Mouse (Mus musculus) right cerebral cortex, postnatal 36 days (tissue): ENCODE data around the gene Timmdc1.
"Not testable (repeated sequence)": the region's sequence is repeated elsewhere in the genome, so short reads cannot be mapped to it uniquely, and the experiment has no call there.

Source experiments
- DNase-seq, 2 experiments: peaks; one replicate each; pipeline ENCODE4 v3.0.0; 2022; ENCODE audit warnings: low spot score in 2 of 2, mixed read lengths in 1 of 2

Gene Timmdc1

DNA sequence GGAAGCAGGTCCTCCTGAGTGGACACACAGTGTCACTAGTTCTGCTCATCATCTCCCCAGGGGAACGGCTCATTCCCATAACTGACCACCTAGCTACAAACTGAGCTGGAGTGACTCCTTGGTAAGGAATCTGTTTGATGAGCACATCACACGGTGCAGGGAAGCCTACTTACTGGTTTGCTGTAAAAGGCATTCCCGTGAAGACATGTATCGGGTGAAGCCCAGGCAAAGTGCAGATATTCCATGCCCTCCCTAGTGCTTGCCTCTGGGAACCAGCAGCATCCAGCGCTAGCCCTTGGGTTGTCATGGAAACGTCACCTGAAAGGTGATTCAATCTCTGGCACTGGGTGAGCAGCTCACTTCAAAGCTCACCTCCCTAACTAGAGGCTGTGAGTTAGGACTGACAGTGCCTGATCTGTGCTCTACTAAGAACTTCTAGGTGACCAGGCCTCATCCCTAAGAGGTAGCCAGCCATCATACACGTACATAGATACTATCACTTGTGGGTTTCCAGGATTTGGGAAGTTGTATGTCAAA, 25.8 kb downstream of the Timmdc1 start:
- no peak for DNase-seq

DNA sequence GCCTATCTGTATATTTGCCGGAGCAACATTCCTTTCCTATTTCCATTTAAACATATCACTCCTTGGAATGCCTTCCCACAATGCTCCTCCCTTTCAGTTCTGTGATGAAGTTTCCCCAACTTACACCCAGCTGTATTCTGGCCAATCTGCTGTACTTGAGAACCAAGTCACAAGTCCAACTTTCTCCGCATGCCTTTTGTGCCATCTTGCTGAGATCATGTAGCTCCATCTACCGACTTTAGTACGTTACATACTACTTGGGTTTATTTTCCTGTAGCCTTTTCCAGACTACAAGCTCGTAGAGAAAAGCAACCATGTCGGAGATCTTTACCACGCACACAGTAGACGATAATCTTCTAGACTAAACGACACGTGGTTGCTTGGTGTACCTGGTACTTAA, 28.6 kb downstream of the Timmdc1 start:
- DNase-seq: no peak

DNA sequence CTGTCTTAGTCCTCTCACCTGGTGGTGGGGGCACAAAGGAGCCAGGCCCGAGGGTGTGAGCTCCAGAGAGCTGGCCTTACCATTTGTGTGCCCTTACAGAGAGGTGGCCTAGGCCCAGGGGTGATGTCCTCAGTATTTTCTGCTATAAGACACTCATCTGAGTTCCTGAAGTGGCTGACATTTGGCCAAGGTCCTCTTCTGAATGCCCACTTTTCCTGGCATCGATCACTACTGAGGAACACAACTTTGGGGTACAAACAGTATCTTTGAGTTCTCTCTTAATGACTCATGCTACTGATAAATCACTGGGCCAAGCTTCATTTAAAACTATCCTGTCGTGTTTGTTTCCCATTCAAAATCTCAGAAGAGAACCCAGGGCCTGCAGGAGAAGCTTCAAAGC, 29.9 kb downstream of the Timmdc1 start:
- no peak for DNase-seq

GRCm38 (mm10) chr16:38483582-38484309, 38.7 kb downstream of the Timmdc1 start:
- no peak for DNase-seq

DNA sequence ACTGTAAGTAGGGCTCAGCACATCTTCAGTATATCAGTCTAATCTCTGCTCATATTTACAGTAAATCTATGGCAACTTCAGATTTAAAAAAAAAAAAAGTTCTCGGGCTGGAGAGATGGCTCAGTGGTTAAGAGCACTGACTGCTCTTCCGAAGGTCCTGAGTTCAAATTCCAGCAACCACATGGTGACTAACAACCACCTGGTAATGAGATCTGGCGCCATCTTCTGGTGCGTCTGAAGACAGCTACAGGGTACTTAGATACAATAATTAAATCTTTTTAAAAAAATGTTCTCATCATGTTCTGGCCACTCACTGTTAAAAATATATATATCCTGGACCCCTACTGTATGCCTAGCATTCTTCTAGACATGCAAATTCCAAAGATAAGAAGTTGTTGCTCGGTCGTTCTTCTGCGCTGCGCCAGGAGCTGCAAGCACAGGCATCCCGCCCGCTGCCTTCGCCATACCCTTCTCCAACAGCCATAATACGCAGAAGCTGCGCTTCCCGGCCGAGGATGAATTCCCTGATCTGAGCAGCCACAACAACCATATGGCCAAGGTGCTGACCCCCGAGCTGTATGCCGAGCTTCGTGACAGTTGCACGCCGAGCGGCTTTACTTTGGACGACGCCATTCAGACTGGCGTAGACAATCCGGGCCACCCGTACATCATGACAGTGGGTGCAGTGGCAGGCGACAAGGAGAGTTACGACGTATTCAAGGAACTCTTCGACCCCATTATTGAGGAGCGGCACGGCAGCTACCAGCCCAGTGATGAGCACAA, 39.5 kb downstream of the Timmdc1 start:
- DNase-seq: no peak

- DNase-seq: no peak
Measured at GRCm38 (mm10) chr16:38481327-38481726, 41.1 kb downstream of the Timmdc1 start.

- DNase-seq: no peak
Measured at GRCm38 (mm10) chr16:38478296-38478695, 44.2 kb downstream of the Timmdc1 start.

DNA sequence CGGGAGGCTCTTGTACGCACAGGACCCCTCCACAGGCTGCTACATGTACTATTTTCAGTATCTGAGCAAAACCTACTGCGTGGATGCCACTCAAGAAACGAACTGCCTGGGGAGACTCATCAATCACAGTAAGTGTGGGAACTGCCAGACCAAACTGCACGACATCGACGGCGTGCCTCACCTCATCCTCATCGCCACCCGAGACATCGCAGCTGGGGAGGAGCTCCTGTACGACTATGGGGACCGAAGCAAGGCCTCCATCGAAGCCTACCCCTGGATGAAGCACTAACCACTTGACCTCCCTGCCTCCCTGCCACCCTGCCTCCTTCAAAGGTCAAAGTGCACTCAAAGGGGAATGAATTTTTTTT, 45.2 kb downstream of the Timmdc1 start:
- not testable (repeated sequence) for DNase-seq

GRCm38 (mm10) chr16:38476312-38477240, 45.9 kb downstream of the Timmdc1 start:
- DNase-seq: peak in 1 of 2 experiments; percentile 28

DNA sequence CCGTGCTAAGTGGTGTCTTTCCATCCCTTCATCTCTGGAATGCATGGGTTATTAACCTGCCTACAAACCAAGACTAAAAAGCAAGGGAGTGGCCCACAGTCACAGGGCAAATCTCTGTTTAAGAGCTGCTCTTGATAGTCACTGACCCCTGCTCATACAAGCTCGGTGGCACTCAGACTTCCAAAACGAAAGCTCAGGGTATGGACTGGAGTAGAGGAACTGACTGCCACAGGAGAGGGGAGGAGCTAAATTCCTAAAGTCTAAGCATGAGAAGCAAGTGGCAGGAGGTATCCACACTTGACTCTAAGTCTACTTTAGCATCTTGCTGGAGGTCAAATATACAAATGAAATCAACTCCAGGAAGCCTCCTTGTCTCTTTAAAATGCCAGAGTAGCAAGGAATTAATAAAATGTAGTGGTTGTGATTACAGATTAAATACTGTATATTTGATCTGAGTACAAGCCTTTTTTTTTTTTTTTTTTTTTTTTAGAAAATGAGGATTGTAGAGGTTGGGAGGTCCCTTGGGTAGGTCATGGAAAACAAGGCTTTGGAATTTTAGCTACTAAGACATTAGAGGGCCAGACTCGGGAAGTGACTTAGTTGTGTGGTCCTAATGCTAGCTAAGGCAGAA, 46.7 kb downstream of the Timmdc1 start:
- no peak for DNase-seq

DNA sequence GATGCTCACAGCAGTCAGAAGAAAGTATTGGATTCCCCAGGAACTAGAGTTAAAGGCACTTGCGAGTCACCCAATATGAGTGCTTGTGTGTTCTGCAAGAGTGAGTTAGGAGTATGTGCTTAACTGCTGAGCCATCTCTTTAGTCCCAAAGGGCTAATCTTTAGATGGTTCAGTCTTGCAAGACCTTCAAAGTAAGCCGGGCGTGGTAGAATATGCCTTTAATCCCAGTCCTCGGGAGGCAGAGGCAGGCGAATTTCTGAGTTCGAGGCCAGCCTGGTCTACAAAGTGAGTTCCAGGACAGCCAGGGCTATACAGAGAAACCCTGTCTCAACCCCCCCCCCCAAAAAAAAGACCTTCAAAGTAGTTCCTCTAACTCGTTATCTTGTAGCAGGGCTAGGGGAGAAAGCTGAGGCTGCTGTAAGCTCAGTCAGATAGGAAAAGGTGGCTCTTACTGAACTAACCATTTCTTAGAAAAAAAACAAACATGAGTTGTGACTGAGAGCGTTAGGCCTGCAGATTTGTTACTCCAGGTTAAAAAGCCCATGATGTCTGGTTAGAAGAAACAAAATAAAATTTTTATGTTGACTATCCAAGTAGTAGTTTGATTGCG, 47.7 kb downstream of the Timmdc1 start:
- DNase-seq: no peak

DNA sequence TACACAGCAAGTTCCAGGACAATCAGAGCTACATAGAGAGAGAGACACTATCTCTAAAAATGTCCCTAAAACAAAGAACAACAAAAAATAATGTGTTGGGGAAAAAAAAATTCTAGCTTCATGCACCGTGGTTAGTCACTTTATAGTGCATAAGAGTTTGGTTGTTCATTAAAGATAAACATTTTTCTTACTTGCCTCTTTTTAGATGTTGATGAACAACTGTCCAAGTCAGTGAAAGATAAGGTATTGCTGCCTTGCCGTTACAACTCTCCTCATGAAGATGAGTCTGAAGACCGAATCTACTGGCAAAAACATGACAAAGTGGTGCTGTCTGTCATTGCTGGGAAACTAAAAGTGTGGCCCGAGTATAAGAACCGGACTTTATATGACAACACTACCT, 48.8 kb downstream of the Timmdc1 start:
- no peak for DNase-seq

DNA sequence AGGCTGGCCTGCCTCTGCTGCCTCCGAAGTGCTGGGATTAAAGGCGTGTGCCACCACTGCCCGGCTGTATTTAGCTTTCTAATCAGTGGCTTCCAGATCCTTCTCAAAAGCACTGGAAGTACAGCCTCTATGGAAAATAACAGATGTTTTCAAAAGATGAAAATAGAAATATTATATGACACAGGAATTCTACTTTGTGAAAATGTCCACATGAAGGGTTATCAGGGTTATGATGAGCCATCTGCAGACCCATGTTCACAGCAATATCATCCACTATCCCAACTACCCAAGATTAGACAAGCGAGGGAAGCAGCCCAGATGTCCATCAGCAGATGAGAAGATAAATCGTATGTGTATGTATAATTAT, 50.0 kb downstream of the Timmdc1 start:
- DNase-seq: no peak

DNA sequence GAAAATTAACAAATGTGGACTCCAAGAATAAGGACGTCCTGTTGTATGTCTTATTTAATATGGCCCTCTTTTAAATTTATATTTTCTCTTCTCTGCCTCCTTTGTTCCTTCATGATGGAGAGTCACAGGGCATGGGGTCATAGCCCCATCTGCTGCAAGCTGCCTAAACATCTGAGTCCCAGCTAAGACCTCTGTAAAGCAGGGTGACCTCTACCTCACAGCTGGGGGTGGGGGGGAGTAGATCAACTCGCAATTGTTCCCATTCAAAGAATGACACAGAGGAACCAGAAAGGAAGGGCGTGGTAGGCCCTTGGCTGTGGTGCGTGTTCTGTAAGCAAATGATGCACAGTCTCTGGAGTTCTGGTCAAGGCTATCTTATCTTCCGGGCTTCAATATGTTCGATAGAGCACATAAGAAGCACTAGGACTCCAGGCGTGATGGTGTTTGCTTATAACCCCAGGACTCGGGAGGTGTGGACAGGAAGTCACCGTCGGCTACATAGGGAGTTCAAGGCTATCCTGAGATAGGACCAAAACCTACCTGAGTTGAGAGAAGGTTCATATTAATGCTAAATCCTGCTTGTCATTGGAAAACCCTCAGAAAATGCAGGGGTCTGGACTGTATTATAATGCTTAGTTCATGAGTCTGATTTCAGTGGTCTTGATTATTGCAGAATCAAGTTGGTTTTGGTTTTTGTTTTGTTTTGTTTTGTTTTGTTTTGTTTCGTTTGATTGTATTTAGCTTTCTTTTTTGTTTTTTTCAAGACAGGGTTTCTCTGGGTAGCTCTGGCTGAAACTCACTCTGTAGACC, 50.6 kb downstream of the Timmdc1 start:
- DNase-seq: no peak

- no peak for DNase-seq
Measured at GRCm38 (mm10) chr16:38469437-38469836, 53.0 kb downstream of the Timmdc1 start.

DNA sequence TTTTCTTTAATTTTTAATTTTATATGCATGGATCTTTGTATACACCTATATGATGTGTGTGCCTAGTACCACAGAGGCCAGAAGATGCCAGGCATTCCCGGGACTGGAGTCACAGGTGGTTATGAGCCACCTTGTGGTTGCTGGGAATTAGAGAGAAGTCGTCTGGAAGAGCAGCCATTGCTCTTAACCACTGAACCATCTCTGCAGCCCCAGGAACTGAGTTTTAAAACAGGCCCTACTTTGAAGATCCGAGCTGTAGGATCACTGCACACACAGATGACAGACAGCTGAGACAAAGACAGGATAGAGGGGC, 53.8 kb downstream of the Timmdc1 start:
- no peak for DNase-seq

- DNase-seq: no peak
Measured at GRCm38 (mm10) chr16:38467917-38468705, 54.4 kb downstream of the Timmdc1 start.

- DNase-seq: no peak
Measured at GRCm38 (mm10) chr16:38467091-38467916, 55.2 kb downstream of the Timmdc1 start.

DNA sequence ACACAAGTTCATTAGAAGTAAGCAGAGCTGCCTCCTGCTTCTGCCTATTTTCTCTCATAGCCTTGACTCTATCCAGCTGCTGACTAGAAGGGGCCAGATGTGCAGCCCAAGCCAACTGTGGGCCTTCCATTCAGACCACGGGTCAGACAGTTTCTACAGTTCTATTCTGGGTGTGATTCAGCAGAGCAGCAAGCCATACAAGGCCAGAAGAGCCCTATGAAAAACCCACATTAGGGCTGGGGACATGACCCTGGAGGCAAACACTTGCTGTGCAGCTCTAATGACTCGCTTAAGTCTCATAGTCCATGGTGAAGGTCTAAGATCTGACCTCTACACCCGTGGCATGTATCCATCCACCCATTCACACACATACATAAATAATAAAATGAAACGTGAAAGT, 56.4 kb downstream of the Timmdc1 start:
- DNase-seq: no peak
